Mouse (Mus musculus): ENCODE data around the gene Prss48. TPM values are rescaled to one million over a fixed set of nuclear protein-coding genes. Genes with fewer than 3 reads are reported as not detected.

Gene Prss48
- total and polyA plus RNA-seq, 3 experiments: not detected

DNA sequence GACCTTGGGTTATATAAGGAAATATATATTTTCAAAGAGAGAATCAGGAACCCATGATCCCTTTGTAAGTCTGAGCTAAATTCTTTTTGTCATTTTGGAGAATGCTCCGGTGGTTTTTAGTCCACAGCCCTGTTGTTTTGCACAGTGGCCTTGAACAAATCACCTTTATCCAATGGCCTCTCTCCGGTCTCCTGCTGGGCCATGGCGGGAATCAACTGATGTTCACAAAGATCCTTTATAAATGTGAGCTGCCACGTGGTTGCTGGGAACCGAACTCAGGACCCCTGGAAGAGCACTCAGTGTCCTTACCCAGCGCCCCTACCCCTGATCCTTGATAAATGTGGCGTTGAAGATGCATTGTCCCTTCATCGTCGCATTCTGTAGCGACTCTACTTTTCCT lies 2.5 kb upstream of the Prss48 start:
- Histone ChIP-seq H3K4me2 (ENCODE audit: insufficient read depth, low read depth, poor library complexity, severe bottlenecking) (no peak overlapping the region), H3K27me3 (replicated peaks) (no peaks in the 10 kb centered on the region), H3K4me3 (replicated peaks in 1 of 3; ENCODE audit: low read depth in 2 of 3, low read length in 2 of 3, poor library complexity in 1 of 3) (no peak overlapping the region), H3K9ac (ENCODE audit: insufficient read depth, low read depth) (no peak overlapping the region), H3K36me3 (replicated peaks in 1 of 2; ENCODE audit: control insufficient read depth in 1 of 2, insufficient read depth in 1 of 2, low read length in 1 of 2) (no peaks in the 10 kb centered on the region), H3K9me3 (replicated peaks; ENCODE audit: low read length) (no peaks in the 10 kb centered on the region), H3K79me2 (replicated peaks; ENCODE audit: control insufficient read depth, extremely low read depth, insufficient read depth, poor library complexity, severe bottlenecking) (no peaks in the 10 kb centered on the region), H3K4me1 (ENCODE audit: control insufficient read depth in 1 of 2, insufficient read depth in 2 of 2) (no peaks in the 10 kb centered on the region), H3K27ac (ENCODE audit: insufficient read depth, low read depth) (no peak overlapping the region)
- TF ChIP-seq ETS1 (conservative IDR thresholded peaks at IDR 0.05; ENCODE audit: low read depth, low read length): no peak
- DNase-seq (ENCODE audit: extremely low read depth): no peak
- in situ Hi-C loops (cut with MboI; ENCODE audit: low pct_ligation_motif_present, low pct_unique_long_range_greater_than_20kb, low sequenced_read_pairs): no loop called here
- dilution Hi-C loops (cut with MboI; ENCODE audit: extremely low pct_ligation_motif_present, extremely low pct_unique_long_range_greater_than_20kb, low sequenced_read_pairs): no loop called here

DNA sequence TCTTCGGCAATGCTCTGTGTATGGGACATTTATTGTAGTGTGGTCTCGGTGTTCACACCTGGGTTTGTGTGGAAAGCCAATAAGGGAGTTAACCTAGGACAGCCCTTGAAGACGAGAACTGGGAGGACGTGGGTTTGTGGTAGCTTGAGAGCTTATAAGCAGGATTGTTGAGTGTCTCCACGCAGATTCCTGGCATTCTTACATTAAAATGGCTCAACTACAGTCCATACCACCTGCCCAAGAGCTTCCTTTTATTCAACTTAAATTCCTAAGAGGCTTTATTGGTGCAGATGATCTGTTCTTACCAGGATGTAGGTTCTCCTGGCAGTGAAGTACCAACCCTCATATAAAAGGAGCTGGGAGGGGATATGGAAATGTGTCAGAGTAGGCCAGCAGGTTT lies 649 bp upstream of the Prss48 start:
- H3K79me2 ChIP-seq (replicated peaks; ENCODE audit: control insufficient read depth, extremely low read depth, insufficient read depth, poor library complexity, severe bottlenecking): no peaks in the 10 kb centered on the region
- no peaks in the 10 kb centered on the region for H3K4me1 ChIP-seq (ENCODE audit: control insufficient read depth in 1 of 2, insufficient read depth in 2 of 2)
- no peak overlapping the region for H3K27ac ChIP-seq (ENCODE audit: insufficient read depth, low read depth)
- H3K27me3 ChIP-seq (replicated peaks): no peaks in the 10 kb centered on the region
- dilution Hi-C loops (cut with MboI; ENCODE audit: extremely low pct_ligation_motif_present, extremely low pct_unique_long_range_greater_than_20kb, low sequenced_read_pairs) (no loop called here), in situ Hi-C loops (cut with MboI; ENCODE audit: low pct_ligation_motif_present, low pct_unique_long_range_greater_than_20kb, low sequenced_read_pairs) (no loop called here)
- no peaks in the 10 kb centered on the region for H3K36me3 ChIP-seq (replicated peaks in 1 of 2; ENCODE audit: control insufficient read depth in 1 of 2, insufficient read depth in 1 of 2, low read length in 1 of 2)
- no peak overlapping the region for H3K4me2 ChIP-seq (ENCODE audit: insufficient read depth, low read depth, poor library complexity, severe bottlenecking)
- no peaks in the 10 kb centered on the region for H3K9me3 ChIP-seq (replicated peaks; ENCODE audit: low read length)
- H3K9ac ChIP-seq (ENCODE audit: insufficient read depth, low read depth): no peak overlapping the region
- no peak overlapping the region for H3K4me3 ChIP-seq (replicated peaks in 1 of 3; ENCODE audit: low read depth in 2 of 3, low read length in 2 of 3, poor library complexity in 1 of 3)
- TF ChIP-seq ZMIZ1 (IDR thresholded peaks at IDR 0.05; ENCODE audit: low read depth, low read length) (no peak), SIN3A (IDR thresholded peaks at IDR 0.05; ENCODE audit: low read length) (no peak), USF1 (IDR thresholded peaks at IDR 0.05; ENCODE audit: low read depth, low read length) (no peak), JUN (IDR thresholded peaks at IDR 0.05; ENCODE audit: insufficient read depth, low read depth, low read length) (no peak), MEF2A (IDR thresholded peaks at IDR 0.05; ENCODE audit: borderline replicate concordance, low read depth, low read length) (no peak)
- DNase-seq (ENCODE audit: extremely low read depth): no peak

- Histone ChIP-seq H3K4me3 (replicated peaks in 1 of 3; ENCODE audit: low read depth in 2 of 3, low read length in 2 of 3, poor library complexity in 1 of 3) (no peak overlapping the region), H3K9ac (ENCODE audit: insufficient read depth, low read depth) (no peak overlapping the region), H3K27me3 (replicated peaks) (no peaks in the 10 kb centered on the region), H3K4me2 (ENCODE audit: insufficient read depth, low read depth, poor library complexity, severe bottlenecking) (no peak overlapping the region), H3K79me2 (replicated peaks; ENCODE audit: control insufficient read depth, extremely low read depth, insufficient read depth, poor library complexity, severe bottlenecking) (no peaks in the 10 kb centered on the region), H3K27ac (ENCODE audit: insufficient read depth, low read depth) (no peak overlapping the region), H3K9me3 (replicated peaks; ENCODE audit: low read length) (no peaks in the 10 kb centered on the region), H3K4me1 (ENCODE audit: control insufficient read depth in 1 of 2, insufficient read depth in 2 of 2) (no peaks in the 10 kb centered on the region), H3K36me3 (replicated peaks in 1 of 2; ENCODE audit: control insufficient read depth in 1 of 2, insufficient read depth in 1 of 2, low read length in 1 of 2) (no peaks in the 10 kb centered on the region)
- in situ Hi-C loops (cut with MboI; ENCODE audit: low pct_ligation_motif_present, low pct_unique_long_range_greater_than_20kb, low sequenced_read_pairs) (no loop called here), dilution Hi-C loops (cut with MboI; ENCODE audit: extremely low pct_ligation_motif_present, extremely low pct_unique_long_range_greater_than_20kb, low sequenced_read_pairs) (no loop called here)
- no peak for DNase-seq (ENCODE audit: extremely low read depth)
- TF ChIP-seq KAT2A (IDR thresholded peaks at IDR 0.05; ENCODE audit: insufficient replicate concordance, low read length) (no peak), ETS1 (conservative IDR thresholded peaks at IDR 0.05; ENCODE audit: low read depth, low read length) (no peak), ZC3H11A (IDR thresholded peaks at IDR 0.05; ENCODE audit: low read depth, low read length) (no peak), POLR2AphosphoS2 (IDR thresholded peaks at IDR 0.05; ENCODE audit: low read depth, low read length) (no peak), JUN (IDR thresholded peaks at IDR 0.05; ENCODE audit: insufficient read depth, low read depth, low read length) (no peak), MEF2A (IDR thresholded peaks at IDR 0.05; ENCODE audit: borderline replicate concordance, low read depth, low read length) (no peak), ELF1 (IDR thresholded peaks at IDR 0.05; ENCODE audit: low read depth, low read length) (no peak), EP300 (IDR thresholded peaks at IDR 0.05; ENCODE audit: low read length) (no peak), MAFK (IDR thresholded peaks at IDR 0.05; ENCODE audit: insufficient replicate concordance, low read length) (no peak), BHLHE40 (IDR thresholded peaks at IDR 0.05; ENCODE audit: low read depth, low read length) (no peak), ZNF384 (IDR thresholded peaks at IDR 0.05; ENCODE audit: low read depth, low read length) (no peak), UBTF (IDR thresholded peaks at IDR 0.05; ENCODE audit: low read depth, low read length) (no peak), RCOR1 (conservative IDR thresholded peaks at IDR 0.05; ENCODE audit: low read depth, low read length) (no peak), E2F4 (IDR thresholded peaks at IDR 0.05; ENCODE audit: insufficient replicate concordance, low read depth, low read length) (no peak), CHD2 (IDR thresholded peaks at IDR 0.05; ENCODE audit: low read length) (no peak), POLR2A (IDR thresholded peaks at IDR 0.05; ENCODE audit: low read depth, low read length) (no peak)
These were observed 1.0 kb downstream of the Prss48 start for GRCm38 (mm10) chr3:86001271-86001670.
